Mouse (Mus musculus): ENCODE data around the gene Uqcc2. TPM values are rescaled to one million over a fixed set of nuclear protein-coding genes. Genes with fewer than 3 reads are reported as not detected.

The Uqcc2 gene
- polyA plus RNA-seq, 1 experiment from 2014 or later: 278 TPM

DNA sequence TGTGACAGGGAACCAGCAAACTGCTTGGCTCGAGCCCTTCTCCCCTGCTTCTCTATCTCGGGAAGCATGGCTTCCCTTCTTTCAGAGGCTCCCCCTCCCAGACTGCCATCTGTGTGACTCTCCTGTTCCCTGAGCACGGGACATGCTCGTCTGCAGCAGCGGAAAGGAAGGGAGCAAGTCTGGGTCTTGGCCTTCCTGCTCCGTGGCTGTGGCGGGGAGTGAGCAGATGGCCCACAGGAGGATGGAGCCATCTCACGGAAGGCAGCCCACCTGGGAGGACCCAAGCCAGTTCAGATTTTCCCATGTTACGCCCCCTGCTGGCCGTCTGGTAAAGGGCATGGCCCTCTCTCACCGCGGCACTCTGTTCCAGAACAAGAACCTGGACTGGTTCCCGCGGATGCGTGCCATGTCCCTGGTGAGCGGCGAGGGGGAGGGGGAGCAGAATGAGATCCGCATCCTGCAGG lies 13.1 kb downstream of the Uqcc2 start:
- H3K4me1 ChIP-seq: peaks cover 20% of the 10 kb centered on the region
- 1% methylated on average over 18 of the region's 18 CpGs for WGBS
- no peaks in the 10 kb centered on the region for H3K9me3 ChIP-seq
- H3K27me3 ChIP-seq: no peaks in the 10 kb centered on the region
- H3K4me2 ChIP-seq (replicated peaks): peak overlapping the region; percentile 33
- peak overlapping the region; percentile 8; the same call in 1 of the 2 replicates for H3K4me3 ChIP-seq
- H3K27ac ChIP-seq (replicated peaks): peak overlapping the region; percentile 55
- H3K36me3 ChIP-seq: 0 out of 2 replicates have a peak, but pooled peaks cover 11% of the 10 kb centered on the region
- peak overlapping the region; percentile 21; the same call in 1 of the 2 replicates for H3K9ac ChIP-seq (replicated peaks)
- ATAC-seq (replicated peaks): peak; percentile 34; the same call in 1 of the 2 replicates

DNA sequence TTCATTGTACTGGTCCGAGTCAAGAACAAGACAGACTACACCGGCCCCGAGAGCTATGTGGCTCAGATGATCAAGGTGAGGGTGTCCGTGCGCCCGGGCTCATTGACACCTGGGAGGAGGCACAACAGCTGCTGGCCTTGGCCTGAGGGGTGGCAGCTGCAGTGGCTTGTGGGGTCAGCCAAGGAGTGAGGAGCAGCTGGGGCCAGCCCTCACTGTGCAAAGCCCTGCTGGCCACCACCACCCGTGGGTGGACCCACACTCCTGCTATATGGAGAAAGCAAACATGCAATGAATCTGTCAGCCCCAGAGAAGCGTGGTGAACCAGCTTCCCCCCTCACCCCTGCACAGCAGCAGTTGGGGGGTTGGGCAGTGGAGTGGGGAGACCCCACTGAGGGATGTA lies 13.8 kb downstream of the Uqcc2 start:
- Histone ChIP-seq H3K4me2 (replicated peaks) (no peak overlapping the region), H3K4me3 (no peak overlapping the region), H3K27ac (replicated peaks) (peak overlapping the region; percentile 55), H3K4me1 (peaks cover 20% of the 10 kb centered on the region), H3K36me3 (0 out of 2 replicates have a peak, but pooled peaks cover 11% of the 10 kb centered on the region), H3K27me3 (no peaks in the 10 kb centered on the region), H3K9me3 (no peaks in the 10 kb centered on the region), H3K9ac (replicated peaks) (no peak overlapping the region)
- WGBS: 63% methylated on average over 8 of the region's 8 CpGs
- ATAC-seq (replicated peaks): no peak

DNA sequence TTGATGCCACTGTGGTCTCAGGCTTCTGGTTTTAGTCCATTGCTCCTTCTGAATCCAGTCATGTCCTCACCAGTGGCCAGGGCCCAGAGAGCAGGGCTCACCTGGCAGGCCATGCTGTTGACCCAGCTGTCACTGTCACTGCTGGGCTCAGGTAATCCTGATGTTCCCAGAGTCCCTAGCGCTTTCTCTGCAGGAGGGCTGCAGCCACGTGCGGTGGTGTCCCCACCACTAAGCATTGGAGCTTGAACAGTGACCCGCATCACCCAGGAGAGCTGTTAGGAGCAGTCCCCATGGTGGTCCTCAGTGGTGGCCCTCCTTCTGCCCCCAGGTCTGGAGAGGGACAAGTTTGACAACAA lies 14.2 kb downstream of the Uqcc2 start:
- H3K27me3 ChIP-seq: no peaks in the 10 kb centered on the region
- 82% methylated on average over 4 of the region's 4 CpGs for WGBS
- H3K4me2 ChIP-seq (replicated peaks): no peak overlapping the region
- 0 out of 2 replicates have a peak, but pooled peaks cover 11% of the 10 kb centered on the region for H3K36me3 ChIP-seq
- no peak overlapping the region for H3K9ac ChIP-seq (replicated peaks)
- H3K4me1 ChIP-seq: peaks cover 20% of the 10 kb centered on the region
- H3K4me3 ChIP-seq: no peak overlapping the region
- H3K27ac ChIP-seq (replicated peaks): no peak overlapping the region
- no peak for ATAC-seq (replicated peaks)
- no peaks in the 10 kb centered on the region for H3K9me3 ChIP-seq

DNA sequence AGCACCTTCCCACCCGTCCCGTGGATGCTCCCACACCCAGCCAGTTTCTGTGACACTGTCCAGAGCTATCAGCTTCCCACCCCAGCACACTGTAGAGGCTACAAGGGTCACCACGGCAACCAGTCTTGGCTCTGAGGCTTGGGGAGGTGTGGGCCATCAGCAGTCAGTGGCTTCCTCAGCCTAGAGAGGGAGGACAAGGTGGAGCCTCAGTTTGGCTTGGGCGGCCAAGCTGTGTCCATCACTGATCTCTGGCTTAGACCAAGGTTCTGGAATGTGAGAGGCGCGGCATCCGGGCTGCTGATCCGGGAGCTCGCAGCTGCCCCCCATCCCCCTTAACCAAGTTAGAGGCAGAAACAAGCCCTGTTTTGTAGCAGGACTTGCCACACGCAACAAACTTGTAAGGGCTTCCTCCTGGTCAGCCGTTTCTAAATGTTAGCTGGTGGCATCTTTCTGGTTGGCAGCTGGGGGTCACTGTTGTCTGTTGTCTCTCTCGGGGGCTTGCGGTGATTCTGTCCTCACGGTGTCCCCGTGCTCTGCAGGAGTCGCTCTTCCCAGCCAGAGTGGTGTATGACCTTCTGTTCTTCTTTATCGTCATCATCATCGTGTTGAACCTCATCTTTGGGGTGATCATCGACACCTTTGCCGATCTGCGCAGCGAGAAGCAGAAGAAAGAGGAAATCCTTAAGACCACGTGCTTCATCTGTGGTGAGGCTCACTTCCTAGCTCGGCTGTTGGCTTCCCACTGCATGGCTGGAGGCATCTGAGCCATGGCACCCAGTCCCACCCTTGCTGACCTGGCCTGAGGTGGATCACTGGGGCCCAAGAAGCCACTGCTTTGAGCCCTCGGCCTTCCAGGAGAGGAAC lies 14.8 kb downstream of the Uqcc2 start:
- Histone ChIP-seq H3K36me3 (0 out of 2 replicates have a peak, but pooled peaks cover 9% of the 10 kb centered on the region), H3K9ac (replicated peaks) (no peak overlapping the region), H3K27me3 (no peaks in the 10 kb centered on the region), H3K4me2 (replicated peaks) (no peak overlapping the region), H3K9me3 (no peaks in the 10 kb centered on the region), H3K27ac (replicated peaks) (no peak overlapping the region), H3K4me1 (peaks cover 20% of the 10 kb centered on the region), H3K4me3 (no peak overlapping the region)
- ATAC-seq (replicated peaks): no peak
- WGBS: 89% methylated on average over 25 of the region's 25 CpGs

DNA sequence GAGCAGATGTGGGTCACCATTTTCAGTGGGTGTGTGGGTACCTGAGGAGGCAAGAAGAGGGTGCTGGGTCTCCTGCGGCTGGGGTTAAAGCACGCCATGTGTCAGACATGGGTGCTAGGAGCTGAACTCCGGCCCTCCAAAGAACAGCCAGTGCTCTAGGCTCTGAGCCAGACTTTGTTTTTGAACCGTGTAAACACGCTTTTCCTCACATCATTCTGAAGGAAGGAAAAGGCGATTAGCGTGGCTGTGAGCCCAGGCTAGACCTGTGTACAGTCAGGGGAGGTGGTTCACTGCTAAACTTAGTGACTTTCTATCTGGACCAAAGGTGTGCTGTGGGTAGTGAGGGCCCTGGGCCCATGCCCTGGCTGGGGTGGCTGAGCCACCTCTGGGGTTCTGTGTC lies 23.6 kb downstream of the Uqcc2 start:
- WGBS: 84% methylated on average over 7 of the region's 7 CpGs
- Histone ChIP-seq H3K27me3 (no peaks in the 10 kb centered on the region), H3K4me1 (no peaks in the 10 kb centered on the region), H3K27ac (replicated peaks) (no peak overlapping the region), H3K4me2 (replicated peaks) (no peak overlapping the region), H3K9me3 (no peaks in the 10 kb centered on the region), H3K4me3 (no peak overlapping the region), H3K36me3 (no peaks in the 10 kb centered on the region), H3K9ac (replicated peaks) (no peak overlapping the region)
- ATAC-seq (replicated peaks): no peak

DNA sequence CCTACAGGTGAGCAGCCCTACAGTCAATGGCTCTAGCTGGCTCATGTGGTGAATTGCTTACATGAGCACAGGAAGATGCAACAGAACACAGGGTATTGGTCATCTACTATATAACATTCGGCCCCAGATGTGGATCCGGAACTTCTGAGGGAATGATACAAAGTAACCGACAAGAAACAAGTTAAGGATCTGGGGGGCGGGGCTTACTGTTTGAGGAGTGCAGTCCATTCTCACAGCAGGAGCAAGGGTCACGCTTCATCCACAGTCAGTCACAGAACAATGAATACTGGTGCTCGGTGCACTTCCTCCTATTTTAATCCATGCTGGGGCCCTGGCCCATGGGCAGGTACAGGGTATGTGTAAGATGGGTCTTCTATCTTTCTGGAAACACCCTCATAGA lies 25.8 kb downstream of the Uqcc2 start:
- Histone ChIP-seq H3K4me2 (replicated peaks) (no peak overlapping the region), H3K27ac (replicated peaks) (no peak overlapping the region), H3K27me3 (no peaks in the 10 kb centered on the region), H3K9me3 (no peaks in the 10 kb centered on the region), H3K4me1 (no peaks in the 10 kb centered on the region), H3K9ac (replicated peaks) (no peak overlapping the region), H3K4me3 (no peak overlapping the region), H3K36me3 (no peaks in the 10 kb centered on the region)
- WGBS: 74% methylated on average over 6 of the region's 6 CpGs
- ATAC-seq (replicated peaks): no peak

DNA sequence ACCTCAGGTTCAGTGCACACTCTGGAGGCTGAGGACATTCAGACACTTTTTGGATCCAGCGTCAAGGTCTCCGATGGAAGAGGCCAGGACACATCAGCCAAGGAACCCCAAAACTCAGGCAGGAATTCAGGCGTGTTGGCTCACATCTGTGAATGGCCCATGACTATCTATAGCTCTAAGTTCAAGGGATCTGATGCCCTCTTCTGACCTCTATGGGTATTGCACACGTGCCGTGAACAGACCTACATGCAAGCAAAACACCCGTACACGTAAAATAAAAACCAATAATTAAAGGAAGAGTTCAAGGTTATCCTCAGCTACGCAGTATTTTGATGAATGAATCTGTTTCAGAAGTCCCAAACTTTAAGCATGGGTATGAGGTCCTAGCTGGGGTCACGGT lies 27.0 kb downstream of the Uqcc2 start:
- Histone ChIP-seq H3K27ac (replicated peaks) (no peak overlapping the region), H3K36me3 (no peaks in the 10 kb centered on the region), H3K4me1 (0 out of 2 replicates have a peak, but pooled peaks cover 3% of the 10 kb centered on the region), H3K9ac (replicated peaks) (no peak overlapping the region), H3K9me3 (no peaks in the 10 kb centered on the region), H3K4me3 (no peak overlapping the region), H3K4me2 (replicated peaks) (no peak overlapping the region), H3K27me3 (no peaks in the 10 kb centered on the region)
- no peak for ATAC-seq (replicated peaks)
- WGBS: 85% methylated on average over 9 of the region's 9 CpGs

DNA sequence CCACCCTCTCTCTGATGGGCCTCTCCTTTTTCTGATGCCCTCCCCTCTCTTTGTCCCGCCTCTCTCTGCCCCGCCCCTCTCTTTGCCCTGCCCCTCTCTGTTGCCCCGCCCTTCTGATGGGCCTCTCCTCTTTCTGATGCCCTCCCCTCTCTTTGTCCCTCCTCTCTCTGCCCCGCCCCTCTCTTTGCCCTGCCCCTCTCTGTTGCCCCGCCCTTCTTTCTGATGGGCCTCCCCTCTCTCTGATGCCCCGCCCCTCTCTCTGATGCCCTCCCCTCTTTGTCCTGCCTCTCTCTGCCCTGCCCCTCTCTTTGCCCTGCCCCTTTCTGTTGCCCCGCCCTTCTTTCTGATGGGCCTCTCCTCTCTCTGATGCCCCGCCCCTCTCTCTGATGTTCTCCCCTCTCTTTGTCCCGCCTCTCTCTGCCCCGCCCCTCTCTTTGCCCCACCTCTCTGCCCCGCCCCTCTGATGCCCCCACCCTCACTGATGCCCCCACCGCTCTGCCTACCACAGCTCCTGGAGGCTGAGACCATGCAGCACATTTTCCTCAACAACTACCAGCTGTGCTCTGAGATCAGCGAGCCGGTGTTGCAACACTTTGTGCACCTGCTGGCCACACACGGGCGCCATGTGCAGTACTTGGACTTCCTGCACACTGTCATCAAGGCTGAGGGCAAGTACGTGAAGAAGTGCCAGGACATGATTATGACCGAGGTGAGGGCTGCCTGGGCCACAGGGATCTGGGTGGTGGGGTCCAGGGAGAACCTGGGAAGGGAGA lies 27.8 kb downstream of the Uqcc2 start:
- Histone ChIP-seq H3K27me3 (no peaks in the 10 kb centered on the region), H3K9me3 (no peaks in the 10 kb centered on the region), H3K27ac (replicated peaks) (no peak overlapping the region), H3K4me3 (no peak overlapping the region), H3K4me1 (0 out of 2 replicates have a peak, but pooled peaks cover 3% of the 10 kb centered on the region), H3K36me3 (no peaks in the 10 kb centered on the region), H3K4me2 (replicated peaks) (no peak overlapping the region), H3K9ac (replicated peaks) (no peak overlapping the region)
- 86% methylated on average over 15 of the region's 18 CpGs for WGBS
- no peak for ATAC-seq (replicated peaks)

DNA sequence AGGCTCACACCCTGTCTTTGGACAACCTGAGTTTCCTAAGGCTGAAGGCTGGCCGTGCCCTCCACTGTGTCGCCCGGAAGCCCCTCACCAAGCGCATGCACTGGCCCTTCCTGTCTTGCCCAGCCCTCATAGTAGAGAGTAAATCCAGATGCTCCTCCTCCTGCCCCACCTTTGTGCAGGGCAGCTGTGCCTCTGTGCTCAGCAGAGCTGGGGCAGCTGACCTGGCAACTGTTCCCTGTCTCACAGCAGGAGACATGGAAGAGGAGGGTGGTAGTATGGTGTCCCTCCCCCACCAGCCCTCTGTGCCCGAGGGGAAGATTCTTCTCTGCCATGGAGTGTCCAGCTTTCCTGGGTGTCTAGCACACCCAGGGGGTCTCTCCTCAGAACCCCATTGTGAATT lies 32.0 kb downstream of the Uqcc2 start:
- Histone ChIP-seq H3K27me3 (no peaks in the 10 kb centered on the region), H3K9ac (replicated peaks) (no peak overlapping the region), H3K4me2 (replicated peaks) (no peak overlapping the region), H3K9me3 (no peaks in the 10 kb centered on the region), H3K36me3 (no peaks in the 10 kb centered on the region), H3K27ac (replicated peaks) (no peak overlapping the region), H3K4me3 (no peak overlapping the region), H3K4me1 (0 out of 2 replicates have a peak, but pooled peaks cover 3% of the 10 kb centered on the region)
- WGBS: 84% methylated on average over 5 of the region's 5 CpGs
- ATAC-seq (replicated peaks): no peak

DNA sequence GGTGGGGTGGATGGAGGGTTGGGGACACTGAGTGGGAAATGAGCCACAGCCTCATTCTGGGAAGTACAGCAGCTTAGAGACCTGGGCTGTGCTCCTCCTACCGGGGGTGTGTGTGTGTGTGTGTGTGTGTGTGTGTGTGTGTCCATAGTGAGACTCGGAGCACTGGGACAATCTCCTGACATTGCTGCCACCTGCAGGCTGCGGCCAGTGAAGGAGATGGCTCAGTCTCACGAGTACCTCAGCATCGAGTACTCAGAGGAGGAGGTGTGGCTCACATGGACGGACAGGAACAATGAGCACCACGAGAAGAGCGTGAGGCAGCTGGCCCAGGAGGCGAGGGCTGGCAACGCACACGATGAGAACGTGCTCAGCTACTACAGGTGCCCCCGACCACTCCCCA lies 38.0 kb downstream of the Uqcc2 start:
- Histone ChIP-seq H3K36me3 (no peaks in the 10 kb centered on the region), H3K9me3 (no peaks in the 10 kb centered on the region), H3K4me1 (no peaks in the 10 kb centered on the region), H3K9ac (replicated peaks) (no peak overlapping the region), H3K27ac (replicated peaks) (no peak overlapping the region), H3K4me3 (no peak overlapping the region), H3K27me3 (no peaks in the 10 kb centered on the region), H3K4me2 (replicated peaks) (no peak overlapping the region)
- 19% methylated on average over 13 of the region's 13 CpGs for WGBS
- ATAC-seq (replicated peaks): no peak

DNA sequence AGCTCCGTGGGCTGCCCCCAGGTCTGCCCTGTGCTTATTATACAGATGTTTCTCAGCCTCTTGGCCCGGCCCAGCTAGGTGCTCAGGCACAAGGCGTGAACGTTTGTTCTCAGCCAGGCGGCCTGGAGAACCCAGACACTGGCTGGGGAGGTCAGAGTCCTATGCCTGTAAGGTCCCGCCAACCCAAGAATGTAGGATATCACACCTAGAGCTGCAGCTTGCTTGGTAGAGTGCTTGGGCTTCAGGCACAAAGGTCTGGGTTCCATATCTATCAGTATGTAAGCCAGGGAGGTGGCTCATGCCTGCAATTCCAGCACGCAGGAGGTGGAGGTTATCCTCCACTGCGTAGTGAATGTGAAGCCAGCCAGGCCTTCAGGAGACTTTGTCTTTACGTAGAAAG lies 43.6 kb downstream of the Uqcc2 start:
- no peak overlapping the region for H3K4me2 ChIP-seq (replicated peaks)
- no peaks in the 10 kb centered on the region for H3K4me1 ChIP-seq
- 87% methylated on average over 9 of the region's 9 CpGs for WGBS
- ATAC-seq (replicated peaks): no peak
- no peak overlapping the region for H3K9ac ChIP-seq (replicated peaks)
- H3K27me3 ChIP-seq: no peaks in the 10 kb centered on the region
- H3K9me3 ChIP-seq: no peaks in the 10 kb centered on the region
- no peak overlapping the region for H3K27ac ChIP-seq (replicated peaks)
- no peak overlapping the region for H3K4me3 ChIP-seq
- no peaks in the 10 kb centered on the region for H3K36me3 ChIP-seq

DNA sequence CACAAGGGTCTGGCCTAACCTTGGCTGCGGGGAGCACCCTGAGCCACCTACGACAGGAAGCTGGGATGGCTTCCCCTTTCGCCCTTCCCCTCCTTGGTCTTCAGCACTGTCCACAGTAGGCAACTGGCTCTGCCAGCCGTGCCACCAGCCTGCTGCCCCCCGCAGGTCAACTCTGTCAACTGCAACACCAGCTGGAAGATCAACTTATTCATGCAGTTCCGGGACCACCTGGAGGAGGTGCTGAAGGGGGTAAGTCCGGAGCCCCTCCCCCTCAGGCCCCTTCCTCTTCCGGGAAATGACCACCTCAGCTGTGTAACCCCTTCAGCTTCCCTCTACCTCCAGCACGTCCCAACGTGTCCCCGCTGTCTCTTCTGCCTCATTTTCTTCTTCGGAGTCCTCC lies 46.3 kb downstream of the Uqcc2 start:
- ATAC-seq (replicated peaks): no peak
- Histone ChIP-seq H3K4me2 (replicated peaks) (no peak overlapping the region), H3K36me3 (no peaks in the 10 kb centered on the region), H3K9me3 (no peaks in the 10 kb centered on the region), H3K27me3 (no peaks in the 10 kb centered on the region), H3K4me1 (no peaks in the 10 kb centered on the region), H3K9ac (replicated peaks) (no peak overlapping the region), H3K27ac (replicated peaks) (no peak overlapping the region), H3K4me3 (no peak overlapping the region)
- 34% methylated on average over 12 of the region's 12 CpGs for WGBS
